Mouse (Mus musculus): ENCODE results near the gene Flt1. TPM values are rescaled to one million over a fixed set of nuclear protein-coding genes. Genes with fewer than 3 reads are reported as not detected.

Flt1 gene
- polyA plus RNA-seq, 1 experiment from 2014 or later: 14.0 TPM

DNA sequence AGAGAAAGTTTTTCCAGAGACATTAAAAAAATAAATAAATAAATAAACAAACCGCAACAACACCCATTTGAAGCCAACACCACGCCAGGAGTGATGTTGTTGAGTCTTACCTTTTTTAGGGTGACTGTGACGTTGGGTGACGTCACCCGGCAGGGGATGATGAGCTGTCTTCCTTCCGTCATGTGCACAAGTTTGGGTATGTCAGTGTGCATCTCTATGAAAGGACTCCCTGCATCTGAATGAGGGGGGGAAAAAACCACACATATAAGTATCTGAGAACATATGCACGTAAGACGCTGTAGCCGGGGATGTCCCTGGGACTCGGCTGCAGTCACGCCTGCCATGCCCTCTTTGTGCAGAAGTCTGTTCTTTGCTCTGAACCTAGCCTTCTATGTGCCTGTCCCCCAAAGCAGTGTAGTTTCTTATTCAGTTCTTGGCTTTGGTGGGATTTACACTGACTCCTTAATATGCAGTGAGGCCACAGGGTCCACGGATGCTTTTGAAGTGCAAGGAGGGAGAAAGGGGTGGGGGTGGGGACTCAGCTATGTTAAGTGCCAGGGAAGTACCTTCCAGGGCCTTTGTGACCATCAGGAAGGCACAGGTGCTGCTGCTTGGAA lies 42.0 kb downstream of the Flt1 start:
- H3K4me1 ChIP-seq: no peaks in the 10 kb centered on the region
- no peak overlapping the region for H3K4me3 ChIP-seq (replicated peaks)
- no peaks in the 10 kb centered on the region for H3K27me3 ChIP-seq (replicated peaks)
- no peaks in the 10 kb centered on the region for H3K36me3 ChIP-seq
- H3K9me3 ChIP-seq: no peaks in the 10 kb centered on the region
- ATAC-seq (ENCODE audit: insufficient read depth, low FRiP score, low read depth): no peak
- WGBS: 85% methylated on average over 12 of the region's 12 CpGs
- no peak overlapping the region for H3K27ac ChIP-seq
- H3K4me2 ChIP-seq: no peak overlapping the region
- no peak overlapping the region for H3K9ac ChIP-seq

DNA sequence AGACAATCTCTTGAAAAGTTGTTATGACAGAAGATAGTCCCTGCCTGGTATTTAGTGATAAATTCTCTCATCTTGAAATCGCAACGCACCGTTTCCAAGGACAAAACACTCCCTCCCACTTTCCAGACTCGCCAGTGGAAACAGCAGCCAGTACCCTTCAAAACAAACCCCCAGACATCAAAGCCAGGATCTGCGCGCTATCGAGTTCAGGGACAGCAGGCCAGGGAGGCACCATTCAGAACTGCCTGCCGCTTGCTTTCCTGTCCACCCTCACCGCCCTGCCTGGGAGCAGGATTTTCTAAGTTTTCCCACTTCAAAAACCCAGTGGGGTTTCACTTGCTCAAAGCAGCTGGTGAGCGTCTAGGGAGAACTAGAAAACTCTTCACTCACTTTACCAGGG lies 44.6 kb downstream of the Flt1 start:
- no peak overlapping the region for H3K9ac ChIP-seq
- H3K4me2 ChIP-seq: no peak overlapping the region
- no peak for ATAC-seq (ENCODE audit: insufficient read depth, low FRiP score, low read depth)
- no peak overlapping the region for H3K27ac ChIP-seq
- no peak overlapping the region for H3K4me3 ChIP-seq (replicated peaks)
- no peaks in the 10 kb centered on the region for H3K36me3 ChIP-seq
- no peaks in the 10 kb centered on the region for H3K9me3 ChIP-seq
- WGBS: 16% methylated on average over 10 of the region's 10 CpGs
- H3K27me3 ChIP-seq (replicated peaks): no peaks in the 10 kb centered on the region
- H3K4me1 ChIP-seq: no peaks in the 10 kb centered on the region

DNA sequence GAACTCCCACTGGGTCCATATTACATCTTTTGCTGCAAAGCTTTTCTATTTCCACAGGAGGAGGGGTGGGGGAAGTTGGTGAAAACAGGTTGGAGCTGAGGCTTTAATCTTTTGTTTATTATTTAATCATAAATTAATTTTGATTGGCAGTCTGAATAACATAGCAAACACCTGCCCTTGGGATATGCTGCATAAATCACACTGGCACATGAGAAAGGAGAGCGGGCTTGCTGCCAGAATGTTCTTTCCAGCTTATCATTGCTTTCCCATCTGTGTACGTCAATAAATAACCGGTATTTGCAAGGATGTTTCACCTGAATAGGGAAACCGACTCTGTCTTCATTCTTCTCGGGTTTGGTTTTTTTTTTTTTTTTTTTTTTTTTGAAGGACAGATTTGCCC lies 45.1 kb downstream of the Flt1 start:
- Histone ChIP-seq H3K9ac (no peak overlapping the region), H3K9me3 (no peaks in the 10 kb centered on the region), H3K27ac (no peak overlapping the region), H3K4me1 (no peaks in the 10 kb centered on the region), H3K36me3 (no peaks in the 10 kb centered on the region), H3K4me3 (replicated peaks) (no peak overlapping the region), H3K4me2 (no peak overlapping the region), H3K27me3 (replicated peaks) (no peaks in the 10 kb centered on the region)
- WGBS: 40% methylated on average over 5 of the region's 5 CpGs
- no peak for ATAC-seq (ENCODE audit: insufficient read depth, low FRiP score, low read depth)

DNA sequence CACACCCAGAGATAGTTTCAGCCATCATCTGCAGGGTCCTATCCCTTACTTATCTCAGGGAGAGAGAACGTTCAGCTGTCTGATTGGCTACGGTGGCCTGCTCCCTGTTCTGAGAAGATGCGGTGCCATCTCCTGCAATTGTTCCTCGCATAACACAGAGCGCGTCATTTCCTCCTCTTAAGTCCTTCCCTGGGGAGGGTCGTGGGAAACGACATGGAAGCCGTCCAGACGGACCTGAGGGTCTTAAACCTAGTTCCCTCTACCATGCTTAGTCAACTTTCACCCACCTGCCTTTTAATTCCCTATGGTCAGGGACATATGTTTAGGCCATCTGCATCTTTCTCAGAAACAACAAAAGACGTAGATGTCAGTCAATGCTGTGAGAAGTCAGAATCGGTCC lies 46.5 kb downstream of the Flt1 start:
- Histone ChIP-seq H3K4me2 (no peak overlapping the region), H3K27me3 (replicated peaks) (no peaks in the 10 kb centered on the region), H3K9ac (no peak overlapping the region), H3K9me3 (no peaks in the 10 kb centered on the region), H3K36me3 (no peaks in the 10 kb centered on the region), H3K4me1 (no peaks in the 10 kb centered on the region), H3K27ac (no peak overlapping the region), H3K4me3 (replicated peaks) (no peak overlapping the region)
- no peak for ATAC-seq (ENCODE audit: insufficient read depth, low FRiP score, low read depth)
- WGBS: 85% methylated on average over 12 of the region's 12 CpGs

DNA sequence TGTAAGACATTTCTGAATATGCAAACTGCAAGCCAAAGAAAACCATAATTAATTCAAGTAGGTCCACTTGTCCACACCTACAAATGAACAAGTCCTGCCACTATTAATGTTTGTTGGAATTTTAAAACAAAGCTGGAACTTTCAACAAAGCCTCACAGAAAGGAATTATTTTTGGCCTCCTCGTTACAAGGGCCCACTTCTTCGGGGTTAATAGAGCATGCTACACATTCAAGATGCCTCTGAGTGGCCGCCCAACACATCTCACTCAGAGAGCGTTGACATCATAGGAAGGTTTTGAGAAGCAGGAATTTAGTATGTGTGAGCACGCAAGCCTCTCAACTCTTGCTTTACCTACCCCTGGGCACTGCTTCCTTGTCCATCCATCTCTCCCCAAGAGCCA lies 50.0 kb downstream of the Flt1 start:
- H3K9me3 ChIP-seq: no peaks in the 10 kb centered on the region
- ATAC-seq (ENCODE audit: insufficient read depth, low FRiP score, low read depth): no peak
- H3K4me3 ChIP-seq (replicated peaks): no peak overlapping the region
- H3K27ac ChIP-seq: no peak overlapping the region
- 76% methylated on average over 5 of the region's 5 CpGs for WGBS
- no peaks in the 10 kb centered on the region for H3K27me3 ChIP-seq (replicated peaks)
- H3K4me1 ChIP-seq: no peaks in the 10 kb centered on the region
- H3K4me2 ChIP-seq: no peak overlapping the region
- H3K36me3 ChIP-seq: no peaks in the 10 kb centered on the region
- H3K9ac ChIP-seq: no peak overlapping the region

DNA sequence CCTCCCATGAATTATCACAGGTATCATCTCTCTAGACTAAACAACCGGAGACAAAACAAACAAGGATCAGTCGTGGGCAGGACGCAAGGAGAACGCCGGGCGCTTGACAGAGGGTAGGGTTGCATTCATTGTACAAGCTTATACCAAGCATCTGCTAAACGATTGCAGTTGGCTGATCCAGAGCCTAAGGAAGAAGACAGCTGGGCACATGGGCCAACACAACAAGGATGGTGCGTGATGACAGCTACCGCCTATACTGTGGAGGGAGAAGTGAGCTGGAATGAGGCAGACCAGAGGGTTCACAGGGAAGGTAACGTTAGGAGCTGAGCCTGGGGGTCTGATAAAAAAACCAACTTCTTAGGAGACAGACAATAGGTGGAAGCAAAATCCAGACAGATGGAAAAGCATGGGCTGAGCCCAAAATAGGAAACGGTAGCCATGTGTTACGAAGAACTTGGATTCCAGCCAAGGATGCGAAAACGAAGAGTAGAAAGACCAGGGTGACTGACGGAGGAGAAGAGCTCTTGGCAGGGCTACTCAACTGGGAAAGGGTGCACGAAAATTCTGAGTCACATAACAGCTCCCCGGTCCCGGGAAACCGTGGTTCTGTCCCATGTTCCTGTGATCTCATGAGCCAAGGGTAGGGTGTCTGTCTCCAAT lies 53.9 kb downstream of the Flt1 start:
- H3K36me3 ChIP-seq: no peaks in the 10 kb centered on the region
- no peak overlapping the region for H3K9ac ChIP-seq
- ATAC-seq (ENCODE audit: insufficient read depth, low FRiP score, low read depth): no peak
- no peak overlapping the region for H3K27ac ChIP-seq
- H3K9me3 ChIP-seq: no peaks in the 10 kb centered on the region
- H3K4me3 ChIP-seq (replicated peaks): no peak overlapping the region
- H3K27me3 ChIP-seq (replicated peaks): no peaks in the 10 kb centered on the region
- H3K4me1 ChIP-seq: no peaks in the 10 kb centered on the region
- no peak overlapping the region for H3K4me2 ChIP-seq
- 71% methylated on average over 19 of the region's 19 CpGs for WGBS

DNA sequence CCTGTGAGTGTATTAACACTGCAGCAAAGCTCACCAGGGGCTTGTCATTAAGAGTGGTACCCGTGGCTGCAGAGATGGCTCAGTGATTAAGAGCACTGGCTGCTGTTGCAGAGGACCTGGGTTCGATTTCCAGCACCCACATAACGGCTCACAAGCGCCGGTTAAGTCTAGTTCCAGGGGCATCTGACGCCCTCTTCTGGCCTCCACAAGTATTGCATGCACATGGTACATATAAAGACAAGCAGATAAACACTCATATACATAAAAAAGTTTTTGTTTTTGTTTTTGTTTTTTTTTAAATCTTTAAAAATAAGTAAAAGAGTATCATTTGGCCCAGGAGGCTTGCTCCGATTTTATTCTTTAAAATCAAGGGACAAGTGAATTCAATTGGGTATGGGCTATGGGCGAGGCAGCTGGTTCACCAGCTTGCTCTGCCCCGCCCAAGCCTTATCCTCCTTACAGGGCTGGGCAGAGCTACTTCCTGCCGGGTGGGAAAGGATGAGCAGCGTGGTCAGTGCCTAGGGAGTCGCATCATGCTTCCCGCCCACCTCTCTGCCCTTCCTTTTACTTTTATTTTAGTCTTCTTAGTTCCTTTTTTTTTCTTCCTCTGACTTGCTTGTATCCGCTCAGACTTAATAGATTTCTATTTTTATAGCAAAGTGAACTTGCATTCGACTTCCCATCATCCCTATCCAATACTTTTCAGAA lies 57.0 kb downstream of the Flt1 start:
- WGBS: 83% methylated on average over 15 of the region's 15 CpGs
- Histone ChIP-seq H3K4me3 (replicated peaks) (no peak overlapping the region), H3K4me2 (no peak overlapping the region), H3K9me3 (no peaks in the 10 kb centered on the region), H3K4me1 (no peaks in the 10 kb centered on the region), H3K9ac (no peak overlapping the region), H3K27ac (no peak overlapping the region), H3K27me3 (replicated peaks) (no peaks in the 10 kb centered on the region), H3K36me3 (no peaks in the 10 kb centered on the region)
- ATAC-seq (ENCODE audit: insufficient read depth, low FRiP score, low read depth): no peak

DNA sequence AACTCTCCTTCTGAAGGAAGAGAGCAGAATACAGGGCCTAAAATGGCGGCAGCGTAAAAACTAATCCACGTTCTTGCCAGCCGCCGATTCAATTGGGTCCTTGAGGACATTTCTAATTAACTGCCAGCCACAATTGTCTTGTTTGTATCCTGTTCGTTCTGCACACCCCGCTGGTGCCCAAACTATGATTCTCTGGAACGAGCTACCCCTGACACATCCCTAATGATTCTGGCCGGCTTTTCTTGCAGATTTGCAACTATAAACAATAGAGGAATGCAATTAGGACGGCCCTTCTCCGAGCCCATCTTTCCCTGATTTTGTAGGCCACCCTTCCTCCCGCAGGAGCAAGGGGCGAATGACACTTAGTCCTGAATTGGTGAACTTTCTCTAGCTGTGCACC lies 59.9 kb downstream of the Flt1 start:
- no peak overlapping the region for H3K27ac ChIP-seq
- H3K4me1 ChIP-seq: no peaks in the 10 kb centered on the region
- H3K4me3 ChIP-seq (replicated peaks): no peak overlapping the region
- no peaks in the 10 kb centered on the region for H3K27me3 ChIP-seq (replicated peaks)
- H3K9ac ChIP-seq: no peak overlapping the region
- no peaks in the 10 kb centered on the region for H3K9me3 ChIP-seq
- no peaks in the 10 kb centered on the region for H3K36me3 ChIP-seq
- no peak overlapping the region for H3K4me2 ChIP-seq
- ATAC-seq (ENCODE audit: insufficient read depth, low FRiP score, low read depth): no peak
- 84% methylated on average over 13 of the region's 13 CpGs for WGBS

DNA sequence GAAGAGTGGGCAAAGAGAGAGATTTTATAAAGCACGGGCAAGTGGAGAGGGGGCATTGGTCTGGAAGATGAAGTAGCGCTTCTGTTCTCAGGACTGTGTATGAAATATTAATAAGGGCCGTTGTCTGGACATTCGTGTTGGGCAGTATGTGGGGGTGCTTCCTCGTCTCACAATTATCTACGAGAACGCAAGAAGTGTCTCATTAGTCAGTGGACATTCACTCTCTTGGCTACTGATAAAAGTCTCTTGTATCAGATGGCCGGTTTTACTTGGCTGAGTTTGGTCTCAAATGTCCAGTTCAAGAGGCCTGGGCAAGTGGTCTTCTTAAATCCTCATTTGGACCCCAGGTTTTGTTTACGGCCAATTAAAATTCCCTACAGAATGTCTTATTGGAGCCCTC lies 60.4 kb downstream of the Flt1 start:
- Histone ChIP-seq H3K36me3 (no peaks in the 10 kb centered on the region), H3K4me1 (no peaks in the 10 kb centered on the region), H3K9ac (no peak overlapping the region), H3K4me3 (replicated peaks) (no peak overlapping the region), H3K4me2 (no peak overlapping the region), H3K9me3 (no peaks in the 10 kb centered on the region), H3K27me3 (replicated peaks) (no peaks in the 10 kb centered on the region), H3K27ac (no peak overlapping the region)
- WGBS: 87% methylated on average over 9 of the region's 9 CpGs
- no peak for ATAC-seq (ENCODE audit: insufficient read depth, low FRiP score, low read depth)

DNA sequence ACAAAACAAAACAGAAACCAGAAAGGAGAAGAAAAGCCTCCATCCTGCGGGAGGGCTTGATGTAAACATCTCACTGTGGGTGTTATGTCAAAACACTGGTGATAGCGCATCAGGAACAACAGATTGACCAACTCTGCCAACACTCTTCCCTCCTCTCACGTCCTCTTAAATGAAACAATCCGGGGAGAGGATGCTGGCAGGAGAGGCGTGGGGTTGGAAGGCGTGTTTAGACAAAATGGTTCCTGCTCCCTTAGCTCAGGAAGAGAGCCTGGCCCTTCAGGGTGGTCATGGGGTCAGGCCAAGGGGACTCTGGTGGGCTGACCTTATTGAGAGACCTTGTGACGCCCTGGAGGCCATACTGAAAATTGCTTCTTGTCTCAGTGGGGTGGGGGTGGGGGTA lies 65.9 kb downstream of the Flt1 start:
- Histone ChIP-seq H3K4me3 (replicated peaks) (no peak overlapping the region), H3K36me3 (no peaks in the 10 kb centered on the region), H3K4me1 (no peaks in the 10 kb centered on the region), H3K4me2 (no peak overlapping the region), H3K9ac (no peak overlapping the region), H3K27me3 (replicated peaks) (no peaks in the 10 kb centered on the region), H3K27ac (no peak overlapping the region), H3K9me3 (no peaks in the 10 kb centered on the region)
- no peak for ATAC-seq (ENCODE audit: insufficient read depth, low FRiP score, low read depth)
- 71% methylated on average over 7 of the region's 7 CpGs for WGBS

DNA sequence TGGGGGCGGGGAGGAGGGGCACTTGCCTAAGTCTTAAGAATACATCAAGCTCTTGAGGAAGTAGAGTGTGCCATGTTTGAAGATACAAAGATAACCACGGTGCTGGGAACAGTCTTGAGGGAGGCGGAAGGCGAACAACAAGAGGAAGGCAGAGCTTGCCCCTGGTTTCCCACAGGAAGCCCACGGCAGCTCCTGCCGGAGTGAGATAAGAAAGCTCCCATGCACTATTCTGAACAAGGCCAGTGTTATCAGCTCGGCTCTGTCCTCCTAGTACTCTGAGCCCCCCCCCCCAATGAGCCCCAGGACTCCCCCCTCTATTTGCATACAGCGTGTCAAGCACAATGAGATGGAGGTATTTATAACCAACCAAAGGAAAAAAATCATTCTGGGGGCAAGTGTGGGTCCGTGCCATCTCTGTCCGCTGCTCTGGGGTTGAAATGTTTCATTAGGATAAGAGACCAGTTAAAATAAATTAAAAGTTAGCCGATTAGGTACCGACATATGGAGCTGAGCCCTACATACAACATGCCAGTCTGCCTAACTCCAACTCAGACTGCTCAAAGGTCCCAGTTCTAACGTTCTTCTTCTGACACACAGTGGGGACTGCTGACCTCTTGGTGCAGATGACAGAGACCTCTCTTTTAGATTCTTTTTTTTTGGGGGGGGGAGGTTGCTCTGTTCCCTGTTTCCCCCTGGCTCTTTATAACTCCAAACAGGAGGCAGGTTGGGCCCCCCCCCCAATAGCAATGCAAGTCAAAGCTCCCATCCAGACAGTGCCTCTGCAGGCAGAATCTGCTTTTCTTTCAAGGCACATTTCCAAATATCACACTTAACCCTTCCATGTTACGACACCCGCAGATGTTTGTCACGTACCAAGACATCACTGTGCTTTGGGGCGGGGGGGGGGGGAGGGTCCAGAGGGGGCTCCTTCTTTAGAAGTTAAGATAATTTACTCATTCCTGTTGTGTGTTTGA lies 67.6 kb downstream of the Flt1 start:
- H3K4me2 ChIP-seq: no peak overlapping the region
- H3K9me3 ChIP-seq: no peaks in the 10 kb centered on the region
- H3K36me3 ChIP-seq: no peaks in the 10 kb centered on the region
- H3K4me3 ChIP-seq (replicated peaks): no peak overlapping the region
- peak; percentile 56; the same call in 1 of the 2 replicates for ATAC-seq (ENCODE audit: insufficient read depth, low FRiP score, low read depth)
- H3K9ac ChIP-seq: no peak overlapping the region
- 52% methylated on average over 17 of the region's 17 CpGs for WGBS
- H3K27me3 ChIP-seq (replicated peaks): no peaks in the 10 kb centered on the region
- no peak overlapping the region for H3K27ac ChIP-seq
- no peaks in the 10 kb centered on the region for H3K4me1 ChIP-seq

DNA sequence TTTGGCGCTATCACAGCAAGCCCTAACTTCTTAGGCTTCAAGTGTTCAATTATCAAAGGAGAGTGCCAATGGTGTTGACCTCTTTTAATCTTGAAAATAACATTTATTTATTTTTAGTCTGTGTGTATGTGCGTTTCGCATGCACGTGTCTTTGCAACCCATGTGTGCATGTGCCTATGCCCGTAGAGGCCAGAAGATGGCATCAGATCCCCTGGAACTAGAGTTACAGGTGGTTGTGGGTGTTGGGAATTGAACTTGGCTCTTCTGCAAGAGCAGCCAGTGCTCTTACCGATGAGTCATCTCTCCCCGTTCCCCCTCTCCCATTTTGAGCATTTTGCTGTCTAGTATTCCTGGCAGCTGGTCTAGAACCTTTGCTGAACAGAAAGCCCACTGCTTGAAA lies 70.0 kb downstream of the Flt1 start:
- no peak overlapping the region for H3K4me3 ChIP-seq (replicated peaks)
- H3K9me3 ChIP-seq: no peaks in the 10 kb centered on the region
- H3K4me1 ChIP-seq: no peaks in the 10 kb centered on the region
- no peak overlapping the region for H3K27ac ChIP-seq
- no peak for ATAC-seq (ENCODE audit: insufficient read depth, low FRiP score, low read depth)
- H3K9ac ChIP-seq: no peak overlapping the region
- H3K4me2 ChIP-seq: no peak overlapping the region
- 80% methylated on average over 7 of the region's 7 CpGs for WGBS
- H3K27me3 ChIP-seq (replicated peaks): no peaks in the 10 kb centered on the region
- no peaks in the 10 kb centered on the region for H3K36me3 ChIP-seq

Data from stomach, embryonic 15.5 days (tissue).